Mouse (Mus musculus): ENCODE measurements at regions not wholly inside any gene's neighbourhood (a gene's known extent, or its start where the extent isn't known, plus 50 kb on each side); places are given as distances from the start of the nearest gene placed in this dataset.
A peak's percentile ranks its signal among the peaks of the same experiment; 100 is the strongest.

DNA sequence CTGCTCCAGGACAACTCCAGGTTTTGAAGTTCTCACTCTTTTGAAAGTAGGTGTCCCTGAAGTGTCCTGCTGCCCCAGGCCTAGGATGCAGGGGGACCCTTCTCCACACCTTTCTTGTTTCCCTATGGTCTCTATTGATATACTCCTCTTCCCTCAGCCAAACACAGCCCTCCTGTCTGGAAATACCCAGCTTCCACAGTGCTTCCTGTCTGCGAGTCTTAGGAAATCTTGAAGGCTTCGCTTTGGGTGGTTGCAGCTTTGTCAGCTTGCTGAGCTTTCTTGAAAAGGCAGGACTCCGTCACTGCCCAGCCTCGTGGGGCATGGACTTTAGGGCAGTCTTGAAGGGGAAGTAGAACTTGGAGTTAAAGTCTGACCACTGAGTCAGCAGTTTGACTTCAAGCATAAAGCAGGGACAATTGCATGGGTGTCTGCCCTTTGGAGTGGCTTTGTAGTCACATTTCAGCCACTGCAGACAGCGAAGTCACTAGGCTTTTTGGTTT is 51.1 kb upstream of the Lrrc52 start:
- no peak for DNase-seq (ENCODE audit: low read depth, low spot score)

DNA sequence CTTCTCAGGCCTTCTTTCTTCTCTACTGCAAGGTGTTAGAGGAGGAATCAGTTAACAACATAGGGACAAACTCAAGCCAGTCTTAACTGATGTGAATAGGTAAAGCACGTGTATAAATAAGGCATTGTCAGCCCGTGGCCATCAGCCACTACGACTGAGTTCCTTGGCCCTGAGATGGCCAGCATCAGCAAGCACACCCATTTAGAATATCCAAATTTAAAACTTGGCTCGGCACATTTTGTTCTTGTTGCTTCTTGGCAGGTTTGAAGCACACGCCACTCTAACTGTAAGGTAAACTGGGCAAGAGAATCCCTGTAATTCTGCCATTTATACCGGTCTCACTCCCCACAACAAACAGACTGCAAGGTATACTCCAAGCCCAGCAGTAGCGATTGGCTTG is 57.3 kb upstream of the Lrrc52 start:
- DNase-seq (ENCODE audit: low read depth, low spot score) = peak; percentile 16

DNA sequence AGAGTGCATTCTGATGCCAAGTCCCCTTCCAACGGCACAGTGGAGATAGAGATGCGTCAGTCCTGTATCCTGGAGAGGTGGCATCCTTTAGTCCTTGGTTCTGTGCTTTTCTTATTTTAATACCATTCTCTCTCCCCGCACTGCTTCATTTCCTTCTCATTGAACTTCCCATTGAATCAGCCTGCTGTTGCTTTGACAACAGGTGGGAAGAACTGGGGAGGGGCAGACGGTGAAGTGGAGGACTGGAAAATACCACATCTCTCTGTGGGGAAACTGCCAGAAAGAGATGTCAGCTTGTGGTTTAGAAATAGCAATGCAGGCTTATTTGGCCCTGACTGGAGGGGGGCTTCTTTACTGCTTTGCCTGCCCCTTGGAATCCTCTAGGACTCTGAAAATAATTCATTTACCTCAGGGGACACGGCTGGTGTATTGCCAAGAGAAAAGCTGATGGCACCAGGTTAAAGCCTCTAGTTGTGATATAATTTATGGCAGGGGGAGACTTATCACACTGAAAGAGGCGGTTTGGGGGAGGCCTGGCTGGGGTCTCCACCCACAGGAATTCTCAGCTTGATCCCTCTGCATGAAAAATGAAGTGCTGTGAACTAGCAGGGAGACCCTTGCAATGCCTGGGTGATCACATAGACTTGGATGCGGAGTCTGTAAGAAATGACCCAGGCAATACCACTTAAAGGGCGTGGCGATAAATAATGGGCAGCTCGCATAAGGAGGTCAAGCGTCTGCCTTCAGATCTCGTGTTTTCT is 65.4 kb upstream of the Rxrg start:
- DNase-seq (ENCODE audit: low read depth, low spot score) = no peak

DNA sequence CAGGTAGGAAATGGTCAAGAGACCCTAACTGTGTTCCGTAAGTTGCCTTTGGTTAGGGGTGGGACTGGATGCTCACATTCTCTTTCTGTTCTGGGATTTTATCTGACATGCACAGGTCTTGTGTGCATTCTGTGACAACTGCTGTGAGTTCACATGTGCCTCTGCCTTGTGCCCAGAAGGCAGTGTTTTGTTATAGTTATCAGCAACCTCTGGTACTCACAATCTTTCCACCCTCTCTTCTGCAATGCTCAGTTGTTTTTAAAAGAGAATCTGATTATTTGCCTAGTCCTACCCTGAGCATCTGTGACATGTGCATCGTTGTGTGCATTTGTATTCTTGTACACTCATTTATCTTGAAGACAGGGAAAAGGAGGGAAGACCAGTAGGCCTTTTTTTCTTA is 52.2 kb upstream of the Rxrg start:
- DNase-seq (ENCODE audit: low read depth, low spot score) = no peak

DNA sequence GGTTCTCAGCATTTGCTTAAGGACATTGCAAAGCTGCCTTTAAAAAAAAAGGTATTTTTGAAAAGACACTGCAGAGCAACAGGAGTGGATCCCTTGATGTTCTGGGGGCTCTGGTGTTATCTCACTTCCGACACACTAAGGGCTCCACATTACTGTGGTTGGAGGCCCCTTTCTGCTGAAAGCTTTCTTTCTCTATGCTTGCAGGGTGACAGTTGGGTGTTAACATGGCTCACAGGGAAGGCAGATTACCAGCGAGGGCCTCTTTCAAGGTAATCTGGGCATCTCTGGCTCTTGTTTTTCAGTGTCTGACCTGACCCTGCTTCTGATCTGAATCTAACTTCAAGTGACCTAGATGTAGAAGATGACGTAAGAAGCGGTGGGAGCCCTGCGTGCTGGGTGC is 50.9 kb upstream of the Rxrg start:
- DNase-seq (ENCODE audit: low read depth, low spot score) = no peak
